Mouse (Mus musculus): Measurements from ENCODE around the gene Samd8. TPM values are rescaled to one million over a fixed set of nuclear protein-coding genes. Genes with fewer than 3 reads are reported as not detected.

Gene Samd8
- 9.9 and 11.6 TPM in 2 replicates for polyA plus RNA-seq (2016; fragmentation: Nextera tagmentation; extraction: Ambion mirVana)

DNA sequence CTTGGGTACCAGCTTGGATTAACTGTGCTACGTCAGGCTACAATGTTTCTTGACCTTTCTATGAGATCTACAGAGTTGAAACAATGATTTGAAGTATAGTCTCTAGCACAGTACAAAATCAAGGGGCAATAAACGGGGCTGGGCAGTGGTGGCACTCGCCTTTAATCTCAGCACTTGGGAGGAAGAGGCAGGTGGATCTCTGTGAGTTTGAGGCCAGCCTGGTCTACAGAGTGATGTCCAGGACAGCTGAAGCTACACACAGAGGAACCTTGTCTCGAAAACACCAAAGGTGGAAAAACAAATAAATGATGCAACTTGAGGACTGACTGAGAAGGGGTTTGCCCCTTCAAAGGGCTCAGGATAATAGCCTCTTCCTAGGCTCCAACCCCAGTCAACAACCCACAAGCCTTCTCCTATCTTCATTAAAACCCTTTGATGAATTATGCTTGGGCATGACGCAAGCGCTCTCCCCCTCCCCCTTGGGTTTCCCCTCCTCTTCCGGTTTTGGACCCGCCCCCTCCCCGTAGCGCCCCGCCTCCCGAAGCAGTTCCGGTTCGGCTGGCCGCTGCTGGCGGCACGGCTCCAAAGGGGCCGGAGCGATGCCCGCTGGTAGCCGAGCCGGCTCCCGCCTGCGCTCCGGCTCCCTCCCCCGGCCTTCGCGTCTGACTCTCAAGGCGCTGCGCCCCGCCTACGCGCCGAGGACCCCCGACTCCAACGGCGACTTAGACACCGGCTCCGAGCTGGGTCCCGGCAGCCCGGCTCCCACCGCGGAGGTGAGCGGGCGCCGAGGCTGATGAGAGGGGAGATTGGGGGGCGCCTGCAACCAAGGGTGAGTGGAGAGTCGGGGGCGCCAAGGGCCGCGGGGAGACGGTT, at the start of gene Samd8:
Gene Samd8, plus strand, starts transcription at position 524 of the 873 bp plus-strand sequence.
- 7% methylated on average over 52 of the region's 52 CpGs for WGBS
- peak; percentile 92 for DNase-seq (ENCODE audit: low spot score)
- H3K4me3 ChIP-seq, result peak within 1 kb of the TSS; percentile 88

DNA sequence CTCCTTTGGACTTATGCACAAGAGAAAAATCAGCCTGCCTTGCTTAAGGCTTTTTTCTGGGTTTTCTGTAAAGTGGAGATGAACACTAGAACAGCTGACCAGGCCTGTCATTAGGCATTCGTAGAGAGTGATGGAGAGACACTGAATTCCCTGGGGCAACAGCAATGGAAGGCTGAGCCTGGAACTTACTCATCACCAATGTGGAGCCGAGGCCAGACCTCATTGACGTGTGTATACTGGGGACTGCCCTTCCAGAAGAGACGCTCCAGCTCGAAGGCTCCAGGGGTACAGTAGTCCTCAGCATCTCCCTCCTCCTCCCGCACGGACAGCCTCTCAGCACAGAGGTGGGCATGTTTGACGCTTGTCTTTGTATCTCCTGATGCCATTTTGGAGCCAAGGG, 47.6 kb upstream of the Samd8 start:
- WGBS, result 73% methylated on average over 8 of the region's 8 CpGs
- Histone ChIP-seq H3K9me3 (no peaks in the 10 kb centered on the region), H3K27ac (no peak overlapping the region), H3K4me3 (no peak overlapping the region), H3K36me3 (no peaks in the 10 kb centered on the region), H3K27me3 (ENCODE audit: insufficient read depth, poor library complexity, severe bottlenecking) (peaks cover 8% of the 10 kb centered on the region; the same call in 1 of the 2 replicates), H3K4me1 (peaks cover 32% of the 10 kb centered on the region)
- DNase-seq (ENCODE audit: low spot score), result no peak

More for the DNA sequence above, at the start of gene Samd8:
- Histone ChIP-seq H3K27me3 (ENCODE audit: insufficient read depth, poor library complexity, severe bottlenecking) (no peaks in the 10 kb centered on the region), H3K9me3 (no peaks in the 10 kb centered on the region), H3K27ac (peak within 1 kb of the TSS; percentile 93), H3K36me3 (no peaks in the 10 kb centered on the region), H3K4me1 (peaks cover 28% of the 10 kb centered on the region)

DNA sequence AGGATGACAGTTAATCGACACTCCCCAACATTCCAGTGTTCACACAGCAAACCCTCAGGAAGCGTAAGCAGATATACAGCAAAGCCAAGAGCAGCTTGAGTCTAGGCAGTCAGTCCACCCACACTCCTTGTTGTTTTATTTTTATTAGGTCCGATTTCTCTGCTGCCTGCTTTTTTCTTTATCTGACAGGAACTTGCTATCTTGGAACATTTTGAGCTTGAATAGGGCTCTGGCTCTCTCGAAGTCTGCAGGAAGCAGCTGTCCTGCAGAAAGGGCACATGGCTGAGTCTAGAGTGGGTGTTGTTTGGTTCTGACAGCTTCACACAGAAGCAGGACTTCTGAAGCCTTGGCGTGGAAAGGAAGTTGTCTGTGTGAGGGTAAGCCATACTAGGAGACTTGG, 47.1 kb upstream of the Samd8 start:
- H3K36me3 ChIP-seq, result no peaks in the 10 kb centered on the region
- H3K4me1 ChIP-seq, result peaks cover 32% of the 10 kb centered on the region
- H3K27me3 ChIP-seq (ENCODE audit: insufficient read depth, poor library complexity, severe bottlenecking), result peaks cover 3% of the 10 kb centered on the region; the same call in 1 of the 2 replicates
- DNase-seq (ENCODE audit: low spot score), result no peak
- H3K9me3 ChIP-seq, result no peaks in the 10 kb centered on the region
- 28% methylated on average over 5 of the region's 5 CpGs for WGBS
- no peak overlapping the region for H3K4me3 ChIP-seq
- no peak overlapping the region for H3K27ac ChIP-seq

DNA sequence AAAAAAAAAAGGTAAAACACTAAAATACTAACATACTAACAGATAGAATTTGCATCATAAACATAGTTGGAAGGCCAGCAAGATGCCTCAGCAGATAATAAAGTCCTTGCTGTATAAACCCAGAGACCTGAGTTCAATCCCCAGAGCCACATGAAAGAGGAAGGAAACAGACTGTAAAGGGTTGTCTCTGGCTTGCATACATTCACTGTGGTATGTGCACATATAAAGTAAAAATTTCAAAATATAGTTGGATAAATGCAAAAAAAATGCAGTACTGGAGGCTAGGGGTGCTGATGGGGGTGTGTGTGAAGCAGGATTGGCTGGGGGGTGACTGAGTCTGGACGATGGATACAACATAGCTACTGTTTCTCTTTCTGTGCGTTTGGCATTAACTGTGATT, 44.9 kb upstream of the Samd8 start:
- no peaks in the 10 kb centered on the region; the same call in 1 of the 2 replicates for H3K27me3 ChIP-seq (ENCODE audit: insufficient read depth, poor library complexity, severe bottlenecking)
- 90% methylated on average over 2 of the region's 2 CpGs for WGBS
- H3K9me3 ChIP-seq, result no peaks in the 10 kb centered on the region
- H3K36me3 ChIP-seq, result no peaks in the 10 kb centered on the region
- DNase-seq (ENCODE audit: low spot score), result no peak
- peaks cover 41% of the 10 kb centered on the region for H3K4me1 ChIP-seq
- H3K4me3 ChIP-seq, result no peak overlapping the region
- H3K27ac ChIP-seq, result no peak overlapping the region

DNA sequence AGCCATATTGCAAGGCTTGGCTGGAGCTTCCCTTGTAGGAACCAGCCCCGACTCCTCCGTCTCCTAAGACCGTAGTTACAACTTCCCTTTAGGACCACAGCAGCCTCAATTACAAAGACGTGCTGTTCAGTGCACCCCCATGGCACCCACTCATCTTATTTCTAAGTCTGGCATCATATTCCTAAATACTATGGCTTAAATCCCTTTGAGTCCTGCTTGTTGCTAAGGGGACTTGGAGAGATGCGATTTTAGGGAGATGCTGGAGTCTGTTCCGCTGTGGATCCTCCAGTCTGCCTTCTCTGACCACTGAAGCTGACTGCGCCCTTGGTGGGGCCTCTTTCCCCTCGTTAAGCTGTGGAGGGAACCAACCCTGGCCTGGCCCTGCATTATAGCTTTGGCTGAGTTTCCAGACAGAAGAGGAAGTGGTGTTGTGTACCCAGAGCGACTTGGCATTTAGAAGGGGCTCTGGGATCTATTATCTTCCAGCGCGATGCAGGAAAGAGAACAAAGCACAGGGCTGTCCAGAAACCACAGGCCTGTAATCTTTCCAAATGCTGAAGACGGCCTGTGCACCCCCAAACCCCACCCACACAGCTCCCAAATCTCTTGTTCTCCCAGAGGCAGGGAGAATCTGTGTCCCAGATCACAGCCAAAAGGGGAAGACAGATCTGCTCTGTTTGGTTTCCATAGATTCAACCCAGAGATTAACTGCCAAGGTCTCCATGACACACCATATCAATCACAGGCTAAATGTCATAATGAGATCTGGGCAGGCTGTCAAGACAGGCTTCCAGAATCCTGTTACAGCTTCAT, 43.4 kb upstream of the Samd8 start:
- no peaks in the 10 kb centered on the region for H3K9me3 ChIP-seq
- no peaks in the 10 kb centered on the region; the same call in 1 of the 2 replicates for H3K27me3 ChIP-seq (ENCODE audit: insufficient read depth, poor library complexity, severe bottlenecking)
- no peaks in the 10 kb centered on the region for H3K36me3 ChIP-seq
- peaks cover 44% of the 10 kb centered on the region for H3K4me1 ChIP-seq
- no peak for DNase-seq (ENCODE audit: low spot score)
- peak overlapping the region; percentile 25 for H3K27ac ChIP-seq
- WGBS, result 53% methylated on average over 12 of the region's 12 CpGs
- H3K4me3 ChIP-seq, result no peak overlapping the region

DNA sequence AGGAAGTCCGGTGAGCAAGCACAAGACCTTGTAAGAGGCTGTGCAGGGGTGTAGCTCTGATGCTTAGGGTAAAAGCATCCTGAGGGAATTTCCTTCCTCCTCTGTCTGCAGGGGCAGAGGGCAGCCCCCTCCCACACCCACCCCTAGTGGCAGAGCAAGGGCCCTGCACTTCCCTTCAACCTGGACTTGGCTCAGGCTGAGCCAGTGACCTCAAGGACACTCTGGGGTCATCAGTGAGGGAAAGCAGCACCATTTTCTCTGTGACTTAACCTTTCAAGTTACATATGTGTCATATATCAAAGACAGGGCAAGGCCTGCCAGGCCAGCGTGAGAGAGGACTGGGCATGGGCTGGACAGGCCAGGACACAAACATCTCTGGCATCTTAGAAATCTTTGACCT, 40.8 kb upstream of the Samd8 start:
- Histone ChIP-seq H3K27me3 (ENCODE audit: insufficient read depth, poor library complexity, severe bottlenecking) (peaks cover 5% of the 10 kb centered on the region; the same call in 1 of the 2 replicates), H3K36me3 (no peaks in the 10 kb centered on the region), H3K4me1 (peaks cover 32% of the 10 kb centered on the region), H3K4me3 (no peak overlapping the region), H3K9me3 (no peaks in the 10 kb centered on the region), H3K27ac (peak overlapping the region; percentile 37)
- DNase-seq (ENCODE audit: low spot score), result no peak
- WGBS, result 46% methylated on average over 2 of the region's 2 CpGs

DNA sequence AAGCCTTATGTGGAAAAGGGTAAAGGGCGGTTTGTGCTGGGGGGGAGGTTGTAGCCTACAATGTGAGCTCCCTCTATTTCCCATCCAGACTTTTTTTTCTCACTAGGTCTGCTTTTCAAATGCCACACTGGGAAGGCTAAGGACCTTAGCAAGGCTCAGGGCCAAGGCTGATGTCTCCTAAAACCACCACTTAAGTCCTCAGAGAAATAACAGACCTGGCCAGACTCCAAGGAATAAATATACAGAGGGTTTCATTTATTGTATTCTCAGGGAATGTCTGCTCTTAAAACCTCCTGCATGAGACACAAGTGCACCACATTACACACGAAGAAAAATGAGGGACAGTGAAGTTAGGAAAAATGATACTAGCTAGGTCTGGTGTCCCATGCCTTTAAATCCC, 39.1 kb upstream of the Samd8 start:
- Histone ChIP-seq H3K4me3 (no peak overlapping the region), H3K27me3 (ENCODE audit: insufficient read depth, poor library complexity, severe bottlenecking) (peaks cover 5% of the 10 kb centered on the region; the same call in 1 of the 2 replicates), H3K36me3 (no peaks in the 10 kb centered on the region), H3K27ac (no peak overlapping the region), H3K9me3 (no peaks in the 10 kb centered on the region), H3K4me1 (peaks cover 32% of the 10 kb centered on the region)
- WGBS, result 82% methylated on average over 2 of the region's 2 CpGs
- no peak for DNase-seq (ENCODE audit: low spot score)

DNA sequence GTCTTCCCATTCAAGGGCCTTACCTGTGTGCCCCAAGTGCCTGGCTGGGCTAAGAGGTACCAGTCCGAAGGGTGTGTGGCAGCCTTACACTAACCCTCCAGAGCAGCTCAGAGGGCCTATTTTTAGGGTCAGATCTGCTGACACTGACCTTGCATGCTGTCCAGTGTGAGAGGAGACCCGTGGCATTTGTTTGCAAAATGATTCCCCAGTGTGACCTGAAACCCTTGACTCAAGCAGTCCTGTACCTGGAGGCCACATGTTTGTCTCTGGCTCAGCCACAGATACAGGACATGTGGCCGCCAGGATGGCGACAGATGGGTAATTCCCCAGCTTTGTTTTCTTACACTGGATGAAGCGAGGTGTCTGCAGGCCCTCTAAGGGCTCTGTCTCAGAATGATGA, 35.8 kb upstream of the Samd8 start, which contains the start of gene Dupd1:
Gene Dupd1, minus strand, starts transcription at position 91 of the 400 bp plus-strand sequence.
- no peak for DNase-seq (ENCODE audit: low spot score)
- H3K4me3 ChIP-seq, result no peak within 1 kb of the TSS
- WGBS, result 54% methylated on average over 5 of the region's 5 CpGs
- no peak within 1 kb of the TSS for H3K27ac ChIP-seq
- H3K36me3 ChIP-seq, result no peaks in the 10 kb centered on the region
- H3K9me3 ChIP-seq, result no peaks in the 10 kb centered on the region
- H3K27me3 ChIP-seq (ENCODE audit: insufficient read depth, poor library complexity, severe bottlenecking), result peaks cover 5% of the 10 kb centered on the region; the same call in 1 of the 2 replicates
- H3K4me1 ChIP-seq, result peaks cover 23% of the 10 kb centered on the region

DNA sequence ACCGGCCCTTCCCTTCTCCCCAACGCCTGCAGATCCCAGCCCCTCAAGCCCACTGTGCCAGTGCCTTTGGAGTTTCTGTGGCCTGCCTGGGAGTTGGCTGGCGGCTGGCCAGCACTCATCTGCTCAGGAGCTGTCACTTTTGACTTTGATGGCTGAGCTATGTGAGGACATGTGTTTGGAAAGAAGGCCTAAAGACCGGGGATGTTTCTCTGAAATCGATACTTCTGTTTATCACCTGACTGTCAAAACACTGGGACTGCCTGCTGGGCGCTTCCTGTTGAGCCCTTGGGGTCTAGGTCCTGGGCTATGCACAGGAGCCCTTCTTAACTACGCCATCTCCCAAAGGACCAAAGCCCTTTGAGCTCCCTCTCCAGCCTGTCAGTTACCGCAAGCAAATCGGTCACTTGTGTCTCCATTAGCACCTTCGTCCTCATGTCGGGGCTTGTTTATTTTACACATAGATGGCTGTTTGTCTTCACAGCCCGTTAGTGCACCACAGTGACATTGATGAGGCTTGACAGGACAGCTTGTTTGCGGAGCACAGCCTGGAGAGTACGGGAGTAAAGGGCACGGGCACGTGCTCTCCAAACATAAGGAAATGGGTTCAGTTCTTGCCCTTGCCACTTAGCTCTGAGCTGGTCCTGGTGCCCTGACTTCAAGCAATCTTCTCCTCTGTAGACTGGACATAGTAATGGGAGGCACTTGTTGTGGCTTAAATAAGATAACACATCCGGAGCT, 30.5 kb upstream of the Samd8 start:
- Histone ChIP-seq H3K27me3 (ENCODE audit: insufficient read depth, poor library complexity, severe bottlenecking) (no peaks in the 10 kb centered on the region; the same call in 1 of the 2 replicates), H3K36me3 (no peaks in the 10 kb centered on the region), H3K4me3 (peak overlapping the region; percentile 10), H3K4me1 (peaks cover 26% of the 10 kb centered on the region), H3K27ac (peak overlapping the region; percentile 31), H3K9me3 (no peaks in the 10 kb centered on the region)
- 9% methylated on average over 17 of the region's 17 CpGs for WGBS
- no peak for DNase-seq (ENCODE audit: low spot score)

DNA sequence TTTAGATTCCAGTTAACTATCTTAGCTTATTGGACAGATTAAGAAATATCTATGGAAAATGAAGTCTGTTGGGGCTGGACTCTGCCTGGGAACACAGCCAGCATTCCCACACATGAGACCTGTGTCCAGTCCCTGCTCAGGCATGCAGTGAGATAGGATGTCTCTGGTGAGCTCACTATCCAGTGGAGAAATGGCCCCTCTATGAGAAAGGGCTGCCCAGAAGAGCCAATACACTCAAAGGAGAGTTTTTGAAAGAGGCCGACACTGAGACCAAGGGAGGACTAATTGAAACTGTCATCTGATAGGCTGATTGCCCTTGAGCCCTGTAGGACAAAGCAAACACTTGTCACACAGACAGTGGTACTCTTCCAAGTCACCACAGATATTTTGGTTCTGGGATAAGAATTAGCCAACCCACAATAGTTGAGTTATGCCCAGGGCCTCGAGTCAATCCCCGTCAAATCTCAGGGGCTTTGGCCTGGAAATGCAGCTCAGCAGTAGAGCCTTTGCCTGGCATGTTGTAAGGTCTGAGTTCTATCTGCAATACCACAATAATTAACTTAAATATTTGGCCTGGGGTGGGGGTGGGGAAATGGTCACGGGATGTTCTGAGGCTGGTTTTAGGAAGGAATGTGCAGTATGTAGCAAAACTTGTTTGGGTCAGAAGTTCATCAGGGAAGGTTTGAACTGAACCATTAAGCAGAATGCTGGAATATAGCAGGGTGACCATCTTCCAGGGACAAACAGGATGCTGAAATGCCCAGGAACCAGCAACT, 29.7 kb upstream of the Samd8 start:
- Histone ChIP-seq H3K27me3 (ENCODE audit: insufficient read depth, poor library complexity, severe bottlenecking) (no peaks in the 10 kb centered on the region; the same call in 1 of the 2 replicates), H3K27ac (peak overlapping the region; percentile 31; the same call in 1 of the 2 replicates), H3K36me3 (no peaks in the 10 kb centered on the region), H3K4me1 (peaks cover 30% of the 10 kb centered on the region), H3K4me3 (no peak overlapping the region), H3K9me3 (no peaks in the 10 kb centered on the region)
- WGBS, result 46% methylated on average over 4 of the region's 4 CpGs
- DNase-seq (ENCODE audit: low spot score), result no peak

DNA sequence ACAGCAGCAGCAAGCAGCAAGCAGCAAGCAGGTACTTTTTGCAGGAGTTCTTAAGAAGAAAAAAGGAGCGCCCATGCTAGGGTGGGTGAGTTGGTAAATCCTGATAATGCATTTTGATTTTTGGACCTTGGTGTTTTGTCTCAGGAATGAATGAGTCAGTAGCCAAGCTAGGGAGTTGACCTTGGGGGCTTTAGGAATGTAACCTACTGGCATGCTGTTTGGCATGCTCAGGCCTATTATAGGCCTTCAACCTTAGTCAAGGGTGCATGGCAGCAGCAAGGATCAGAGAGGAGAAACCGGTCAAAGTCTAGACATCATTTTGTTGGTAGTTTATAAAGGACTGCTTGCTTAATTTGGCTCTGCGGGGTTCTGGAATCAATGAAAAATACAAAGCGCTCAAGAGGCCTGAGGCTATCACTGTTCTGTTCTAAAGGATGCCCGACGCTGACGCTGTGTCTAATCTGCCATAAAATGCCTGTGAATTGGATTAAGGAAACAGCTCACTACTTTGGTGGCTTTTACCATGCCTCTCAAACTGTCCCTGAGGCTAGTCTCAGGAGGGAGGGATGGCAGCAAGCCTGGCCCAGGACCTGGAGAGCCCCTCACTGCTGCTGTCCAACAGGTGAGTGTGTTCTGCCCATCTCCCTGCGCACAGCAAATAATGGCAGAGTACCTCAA, 28.2 kb upstream of the Samd8 start:
- WGBS, result 85% methylated on average over 8 of the region's 8 CpGs
- Histone ChIP-seq H3K36me3 (no peaks in the 10 kb centered on the region), H3K27me3 (ENCODE audit: insufficient read depth, poor library complexity, severe bottlenecking) (no peaks in the 10 kb centered on the region; the same call in 1 of the 2 replicates), H3K4me3 (no peak overlapping the region), H3K4me1 (peaks cover 27% of the 10 kb centered on the region), H3K9me3 (no peaks in the 10 kb centered on the region), H3K27ac (no peak overlapping the region)
- DNase-seq (ENCODE audit: low spot score), result no peak
